Mouse (Mus musculus) liver, adult 2 months (tissue): ENCODE measurements around the gene Pax8. TPM values are rescaled to one million over a fixed set of nuclear protein-coding genes. Genes with fewer than 3 reads are reported as not detected.

Experiments used
- DNase-seq: peaks from one replicate; pipeline ENCODE4 v3.0.0-alpha.2; 2011; ENCODE audit warnings: low read depth, low spot score; ENCODE audit errors: extremely low read depth
- H3K27ac ChIP-seq: fragments of 200-500 bp; replicated peaks from 2 replicates; pipeline ENCODE4 v1.5.1; 2012; ENCODE audit warnings: low read depth, mild to moderate bottlenecking, control low read depth, inconsistent platforms, low read length; ENCODE audit not compliant: insufficient read depth
- H3K27me3 ChIP-seq: fragments of 200-500 bp; 2 replicates; pipeline ENCODE4 v1.6.1; 2012; ENCODE audit warnings: mild to moderate bottlenecking, moderate library complexity, low read length, inconsistent platforms; ENCODE audit not compliant: control insufficient read depth, insufficient read depth
- H3K36me3 ChIP-seq: fragments of 200-500 bp; 2 replicates; pipeline ENCODE4 v1.6.1; 2012; ENCODE audit warnings: low read length, inconsistent platforms; ENCODE audit not compliant: control insufficient read depth, insufficient read depth
- H3K4me1 ChIP-seq: fragments of 200-500 bp; 2 replicates; pipeline ENCODE4 v1.6.1; 2011; ENCODE audit warnings: low read length; ENCODE audit not compliant: control insufficient read depth, insufficient read depth
- H3K4me3 ChIP-seq: fragments of 200-500 bp; 2 replicates; pipeline ENCODE4 v1.5.1; 2011; ENCODE audit warnings: low read depth, mild to moderate bottlenecking, control low read depth, low read length, moderate library complexity; ENCODE audit not compliant: insufficient read depth
- H3K79me2 ChIP-seq: fragments of 200-500 bp; 2 replicates; pipeline ENCODE4 v1.6.1; 2012; ENCODE audit warnings: inconsistent platforms, mild to moderate bottlenecking, low read length, moderate library complexity; ENCODE audit not compliant: control insufficient read depth, insufficient read depth
- H3K9ac ChIP-seq: fragments of 200-500 bp; 2 replicates; pipeline ENCODE4 v1.6.1; 2012; ENCODE audit warnings: low read depth, mild to moderate bottlenecking, control low read depth, inconsistent platforms, low read length
- CTCF ChIP-seq: fragments of 200-500 bp; IDR thresholded peaks from 2 replicates; pipeline ENCODE4 v1.5.1; 2011; ENCODE audit warnings: low read depth, low read length, control low read depth
- POLR2A ChIP-seq: fragments of 200-500 bp; IDR thresholded peaks from 2 replicates; pipeline ENCODE4 v1.6.1; 2011; ENCODE audit warnings: low read length, control low read depth; ENCODE audit not compliant: insufficient read depth; ENCODE audit errors: extremely low read depth
- WGBS: fragments of 180-500 bp; shearing (Covaris S2); methylation state at CpG from one replicate; pipeline ENCODE4 v1.1.7; 2018; 5-methylcytosine and 5-hydroxymethylcytosine counted together
- polyA plus RNA-seq: library from polyadenylated mRNA; depleted of rRNA; stranded (reverse); fragments of >200 nt; gene quantifications from 2 replicates; pipeline ENCODE4 v1.2.3, GENCODE M21; 2012
- total RNA-seq: library from RNA; depleted of rRNA; stranded (reverse); fragments of >200 nt; gene quantifications from 2 replicates; pipeline ENCODE4 v1.2.3, GENCODE M21; 2014

Gene Pax8
- total and polyA plus RNA-seq, 2 experiments, result 0.09 TPM; not detected in 1

DNA sequence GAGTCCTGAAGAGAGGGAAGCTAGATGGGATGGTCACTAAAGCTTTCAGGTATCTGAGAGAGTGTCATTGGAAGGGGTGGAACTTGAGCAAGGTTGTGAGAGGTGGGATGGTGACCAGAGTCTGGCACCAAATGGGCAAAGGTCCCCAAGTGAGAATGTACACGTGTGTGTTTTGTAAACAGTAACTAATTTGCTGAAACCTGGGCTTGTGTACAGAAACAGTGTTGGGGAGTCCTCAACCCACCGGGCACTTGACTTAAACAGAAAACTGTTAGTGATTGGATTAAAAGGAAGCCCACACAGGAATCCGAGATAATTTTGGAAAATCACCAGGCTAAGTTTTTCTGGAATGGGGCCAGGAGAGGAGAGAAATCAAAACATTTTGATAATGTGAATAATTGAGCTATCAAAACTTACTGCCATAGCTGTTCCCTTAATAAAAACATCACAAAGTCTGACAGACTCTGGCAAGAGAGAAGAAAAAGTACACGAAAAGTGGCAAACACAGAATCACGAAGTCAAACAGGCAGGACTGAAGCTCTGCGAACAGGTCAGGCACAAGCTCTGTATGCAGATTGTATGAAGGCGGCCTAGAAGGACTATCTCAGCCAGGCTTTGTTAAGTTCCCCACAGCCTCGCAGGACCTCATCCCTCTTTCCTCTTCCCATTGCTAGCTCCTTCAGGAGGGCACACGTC lies 15.1 kb downstream of the Pax8 start:
- Histone ChIP-seq H3K36me3 (no peaks in the 10 kb centered on the region), H3K79me2 (no peaks in the 10 kb centered on the region), H3K4me1 (peaks cover 3% of the 10 kb centered on the region; the same call in 1 of the 2 replicates), H3K27me3 (no peaks in the 10 kb centered on the region; the same call in 1 of the 2 replicates), H3K27ac (no peak overlapping the region), H3K4me3 (no peak overlapping the region), H3K9ac (no peak overlapping the region)
- peak; percentile 50 for DNase-seq
- TF ChIP-seq CTCF (no peak), POLR2A (no peak)
- 17% methylated on average over 9 of the region's 9 CpGs for WGBS

DNA sequence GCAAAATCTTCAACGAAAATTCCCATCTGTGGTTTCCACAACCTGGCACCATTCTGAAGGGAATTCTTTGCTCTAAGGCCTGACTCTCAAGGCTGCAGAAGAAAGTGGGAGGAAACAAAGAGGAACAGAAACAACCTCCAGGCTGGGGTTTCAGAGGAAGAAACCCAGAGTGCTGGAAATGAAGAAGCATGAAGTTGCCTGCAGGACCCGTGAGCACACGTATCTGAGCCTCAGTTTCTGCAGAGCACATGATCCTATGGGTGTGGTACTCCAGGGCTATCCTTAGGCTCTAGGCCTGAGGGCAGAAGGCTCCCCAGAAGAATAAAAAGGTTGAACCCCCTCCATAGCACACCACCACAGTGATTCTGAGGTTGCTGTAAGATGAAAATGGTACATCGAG lies 18.6 kb downstream of the Pax8 start:
- no peaks in the 10 kb centered on the region for H3K36me3 ChIP-seq
- DNase-seq, result no peak
- peaks cover 3% of the 10 kb centered on the region; the same call in 1 of the 2 replicates for H3K4me1 ChIP-seq
- H3K79me2 ChIP-seq, result no peaks in the 10 kb centered on the region
- H3K9ac ChIP-seq, result no peak overlapping the region
- H3K27me3 ChIP-seq, result no peaks in the 10 kb centered on the region
- WGBS, result 88% methylated on average over 4 of the region's 4 CpGs
- H3K4me3 ChIP-seq, result no peak overlapping the region
- H3K27ac ChIP-seq, result no peak overlapping the region
- no peak for TF ChIP-seq POLR2A
- no peak for TF ChIP-seq CTCF

DNA sequence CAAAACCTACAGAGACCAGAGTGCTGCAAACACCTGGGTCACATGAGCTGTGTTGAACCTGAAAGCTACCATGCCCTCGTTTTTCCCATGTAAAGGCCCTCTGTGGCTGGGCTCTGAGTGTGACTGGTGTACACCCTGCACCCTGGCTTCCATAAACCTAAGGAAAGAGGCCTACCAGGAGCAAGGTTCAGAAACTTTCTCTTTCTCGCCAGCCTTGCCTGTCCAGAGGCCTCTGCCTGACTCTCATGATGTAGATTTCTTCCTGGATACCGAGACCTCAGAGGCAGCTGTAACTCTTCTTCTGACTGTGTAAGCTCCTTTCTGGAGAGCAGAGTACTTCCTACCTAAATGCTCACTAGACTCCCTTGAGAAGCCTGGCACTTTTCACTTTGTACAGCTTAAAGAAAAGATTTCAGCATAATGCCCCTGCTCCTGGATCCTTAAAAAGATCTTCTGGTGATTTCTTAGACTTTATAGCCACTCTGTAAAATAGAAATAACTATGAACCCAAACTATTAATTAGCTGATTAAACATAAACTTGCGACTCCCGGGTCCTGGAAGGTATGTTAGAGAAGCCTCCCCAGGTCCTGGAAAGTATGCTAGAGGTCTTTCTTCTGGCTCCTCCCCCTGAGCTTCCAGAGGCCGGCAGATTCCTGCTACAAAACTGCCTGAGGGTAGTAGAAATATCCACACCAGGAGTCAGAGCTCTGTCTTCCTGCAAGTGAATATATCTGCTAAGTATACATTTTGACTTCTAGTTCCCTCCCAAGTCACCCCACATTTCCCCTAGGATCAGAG lies 20.1 kb downstream of the Pax8 start:
- TF ChIP-seq CTCF (no peak), POLR2A (no peak)
- 57% methylated on average over 6 of the region's 6 CpGs for WGBS
- Histone ChIP-seq H3K27me3 (no peaks in the 10 kb centered on the region), H3K4me3 (no peak overlapping the region), H3K9ac (no peak overlapping the region), H3K4me1 (no peaks in the 10 kb centered on the region), H3K79me2 (no peaks in the 10 kb centered on the region), H3K27ac (no peak overlapping the region), H3K36me3 (no peaks in the 10 kb centered on the region)
- peak; percentile 39 for DNase-seq

DNA sequence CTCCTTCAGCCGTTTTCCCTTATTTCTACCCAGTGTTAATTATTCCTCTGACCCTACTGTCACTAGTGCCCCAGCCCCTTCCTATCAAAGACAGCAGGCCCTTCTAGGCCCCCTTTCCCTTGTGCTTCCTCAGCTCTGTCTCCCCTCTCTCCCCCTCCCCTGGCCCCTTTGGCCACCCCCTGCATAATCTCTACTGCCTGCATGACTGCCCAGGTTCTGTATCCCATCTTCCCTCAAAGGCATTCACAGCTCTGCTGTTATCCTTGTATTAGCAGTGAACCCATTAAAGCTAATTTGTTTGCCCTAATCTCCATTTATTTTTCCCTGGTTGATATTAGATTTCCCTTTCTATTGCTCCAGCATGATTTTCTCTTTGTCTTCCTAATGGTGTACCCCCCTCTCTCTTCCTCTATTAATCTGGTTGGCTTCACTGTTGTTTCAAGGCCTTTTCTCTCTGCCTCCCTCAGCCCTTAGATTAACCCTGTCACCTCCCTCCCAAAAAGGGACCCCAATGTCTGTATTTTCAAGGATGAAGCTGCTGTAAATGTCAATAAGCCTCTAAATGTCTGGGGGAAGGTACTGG lies 20.9 kb downstream of the Pax8 start:
- no peak overlapping the region for H3K4me3 ChIP-seq
- H3K4me1 ChIP-seq, result no peaks in the 10 kb centered on the region
- WGBS, result 70% methylated on average over 1 of the region's 1 CpGs
- no peak overlapping the region for H3K9ac ChIP-seq
- no peak for DNase-seq
- H3K36me3 ChIP-seq, result no peaks in the 10 kb centered on the region
- H3K79me2 ChIP-seq, result no peaks in the 10 kb centered on the region
- H3K27ac ChIP-seq, result no peak overlapping the region
- TF ChIP-seq CTCF (no peak), POLR2A (no peak)
- H3K27me3 ChIP-seq, result no peaks in the 10 kb centered on the region

DNA sequence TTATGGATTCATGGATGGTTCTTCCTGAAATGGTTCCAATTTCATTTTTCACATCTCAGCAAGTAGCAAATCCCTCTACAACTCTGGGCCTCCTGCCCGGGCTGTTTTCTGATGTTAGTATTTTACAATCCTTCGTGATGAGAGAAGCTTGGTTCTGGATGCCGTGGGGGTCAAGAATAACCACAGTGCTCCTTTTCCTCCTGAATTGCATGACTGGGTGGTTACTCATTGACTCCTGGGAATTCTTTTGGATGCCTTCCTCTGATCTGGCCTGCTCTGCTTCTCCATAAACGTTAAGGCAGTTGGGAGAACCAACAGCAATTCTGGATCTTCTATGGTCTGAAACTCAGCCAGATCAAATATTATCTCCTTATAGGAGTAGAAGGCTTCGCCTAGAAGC lies 22.2 kb downstream of the Pax8 start:
- no peak for DNase-seq
- H3K27ac ChIP-seq, result no peak overlapping the region

More for the DNA sequence above, 22.2 kb downstream of the Pax8 start:
- Histone ChIP-seq H3K27me3 (no peaks in the 10 kb centered on the region), H3K9ac (no peak overlapping the region), H3K4me1 (no peaks in the 10 kb centered on the region), H3K79me2 (no peaks in the 10 kb centered on the region), H3K36me3 (no peaks in the 10 kb centered on the region), H3K4me3 (no peak overlapping the region)
- WGBS, result 74% methylated on average over 5 of the region's 5 CpGs
- no peak for TF ChIP-seq POLR2A
- TF ChIP-seq CTCF, result no peak
